In the genomic region with DNA sequence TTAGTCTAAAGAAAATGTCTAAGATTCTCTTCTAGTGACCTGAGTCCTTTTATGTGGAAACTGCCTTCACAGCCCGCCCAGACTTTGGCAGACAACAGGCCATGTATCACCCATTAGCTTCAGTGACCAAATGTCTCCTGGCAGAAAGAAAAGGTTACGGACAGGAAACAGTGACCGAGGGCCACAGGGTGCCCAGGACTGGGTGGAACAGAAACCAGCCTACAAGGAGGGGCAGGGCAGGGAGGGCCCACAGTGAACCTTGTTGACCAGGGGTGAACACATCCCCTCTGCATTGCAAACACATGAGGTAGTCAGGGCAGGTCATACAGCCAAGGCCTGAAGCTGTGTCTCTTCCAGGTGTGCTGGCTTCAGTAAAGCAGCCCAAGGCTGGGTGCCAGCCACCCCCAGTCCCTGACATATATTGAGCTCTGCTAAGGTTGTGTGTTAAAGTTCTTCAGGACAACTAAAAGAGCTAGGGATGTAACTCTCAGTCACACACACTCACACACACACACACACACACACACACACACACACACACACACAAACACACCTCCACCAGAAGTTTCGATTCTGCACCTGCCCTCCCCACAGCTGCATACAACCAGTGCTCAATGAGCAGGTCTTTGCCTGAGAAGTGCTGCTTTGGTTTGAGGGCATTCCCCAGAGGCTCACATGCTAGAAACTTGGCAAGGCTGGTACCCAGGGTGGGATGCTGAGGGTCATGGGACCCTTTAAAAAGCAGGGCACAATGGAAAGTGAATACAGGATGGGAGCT, we compare ENCODE assay signal across 19 mouse cellular contexts. TPM values are rescaled to one million over a fixed set of nuclear protein-coding genes. Genes with fewer than 3 reads are reported as not detected.
DNase-seq lines count a peak whose midpoint lies in the region; TF ChIP-seq lines count a peak whose summit lies in the region.
"Had no signal": no experiment of that assay in that cellular context is flagged by ENCODE, and none has a peak within 500 bp of the region (broad histone marks: within the 10 kb centered on the region; RNA-seq: fewer than 3 reads in every experiment).

No protein-coding gene starts in this region.

- TF ChIP-seq CTCF in gastrocnemius, adult 2 months (IDR thresholded peaks at IDR 0.05), result no peak

- intact Hi-C loops in gastrocnemius, adult 2 months (cut with DNase I), result no loop called here

- H3K27ac ChIP-seq in gastrocnemius, adult 2 months, result peak overlapping the region; percentile 38; the same call in 1 of the 2 replicates
- H3K27ac ChIP-seq: hindbrain, embryonic 12.5 days; left cerebral cortex, adult 2 months; midbrain, embryonic 15.5 days had no signal

- DNase-seq in adrenal gland, adult 2 months, result peak; percentile 55
- no peak for DNase-seq in adrenal gland, postnatal 10 days
- DNase-seq in gastrocnemius, adult 2 months, result peak; percentile 56
- DNase-seq in gastrocnemius, postnatal 4 days (ENCODE audit: low spot score in 2 of 2), result no peak
- peak; percentile 30 to 44 for DNase-seq in adrenal gland, postnatal 36 days
- DNase-seq in cerebellum, postnatal 25 days, result peak; percentile 65 to 75
- no peak for DNase-seq in heart, adult 18-20 months
- DNase-seq in layer of hippocampus, adult 9-10 months (ENCODE audit: low spot score), result no peak
- DNase-seq: embryo, embryonic 11 days; kidney, adult 8-10 months; kidney, postnatal 14 days; layer of hippocampus, adult 9-11 months; left cerebral cortex, postnatal 4 days; lung, adult 18-20 months; lung, postnatal 36 days had no signal

- no peak overlapping the region for H3K4me3 ChIP-seq in gastrocnemius, adult 2 months
- H3K4me3 ChIP-seq: hindbrain, embryonic 12.5 days; left cerebral cortex, adult 2 months; midbrain, embryonic 15.5 days; myocyte had no signal

RNA-seq across cellular contexts. Expression of a gene that starts 49.1 kb away (rescaled TPM):
- 10 to 100 TPM; 37.3 to 46.2 TPM for total RNA-seq in adrenal gland, adult 2 months (2021)
- 9.6 and 10.4 TPM in 2 replicates for polyA plus RNA-seq in adrenal gland, adult 2 months (2012; rRNA removed)
- total RNA-seq in adrenal gland, postnatal 10 days (2021), result 10 to 100 TPM; 39.3 to 40.3 TPM
- total RNA-seq in gastrocnemius, adult 2 months (2021), result 1 to 10 TPM; 2.6 to 3.0 TPM
- total RNA-seq in gastrocnemius, postnatal 4 days (2021), result 10 to 100 TPM; 11.6 to 12.0 TPM
- total RNA-seq in adrenal gland, postnatal 36 days (2021), result 10 to 100 TPM; 38.9 to 58.6 TPM
- 1 to 10 TPM; 6.0 to 9.3 TPM for total RNA-seq in heart, adult 18-20 months (2021)

Comparison
In these comparisons a context has a peak if more than half of its experiments do, and no peak if none do; other contexts are left out.
1. DNase-seq: peak in adrenal gland, adult 2 months (single experiment), gastrocnemius, adult 2 months (single experiment), adrenal gland, postnatal 36 days (2 of 2) and cerebellum, postnatal 25 days (2 of 2); none in adrenal gland, postnatal 10 days (single experiment), gastrocnemius, postnatal 4 days (0 of 2), heart, adult 18-20 months (0 of 2) and layer of hippocampus, adult 9-10 months (single experiment).